Mouse (Mus musculus) frontal cortex, postnatal 25 days (tissue): ENCODE data around the gene Msl3.
A peak's percentile ranks its signal among the peaks of the same experiment; 100 is the strongest.
"Not testable (repeated sequence)": the region's sequence is repeated elsewhere in the genome, so short reads cannot be mapped to it uniquely, and the experiment has no call there.

ENCODE experiments used
- DNase-seq, 2 experiments: peaks; one replicate each; pipeline ENCODE4 v3.0.0; 2022; ENCODE audit warnings: low spot score in 2 of 2

Gene Msl3

GRCm38 (mm10) chrX:168673525-168674406 is at the start of gene Msl3:
Gene Msl3 (minus strand): TSS chrX:168673898.
- DNase-seq = peak; percentile 44 to 60

- DNase-seq = no peak
These were observed 44.3 kb upstream of the Msl3 start for GRCm38 (mm10) chrX:168717969-168718368.

GRCm38 (mm10) chrX:168674407-168674962 is 787 bp upstream of the Msl3 start:
- DNase-seq = peak in 1 of 2 experiments; percentile 5

- no peak for DNase-seq
These were observed 679 bp downstream of the Msl3 start for GRCm38 (mm10) chrX:168672913-168673524.

- DNase-seq = peak in 1 of 2 experiments; percentile 5
These were observed 1.3 kb downstream of the Msl3 start for GRCm38 (mm10) chrX:168672425-168672824.

- DNase-seq = no peak
These were observed 9.6 kb downstream of the Msl3 start for GRCm38 (mm10) chrX:168663982-168664689.

- no peak for DNase-seq
These were observed 13.5 kb downstream of the Msl3 start for GRCm38 (mm10) chrX:168660236-168660635.

GRCm38 (mm10) chrX:168659803-168660202 is 13.9 kb downstream of the Msl3 start:
- DNase-seq = not testable (repeated sequence)

GRCm38 (mm10) chrX:168659275-168659674 is 14.4 kb downstream of the Msl3 start:
- no peak for DNase-seq

- no peak for DNase-seq
These were observed 15.9 kb downstream of the Msl3 start for GRCm38 (mm10) chrX:168657795-168658194.

GRCm38 (mm10) chrX:168649336-168649735 is 24.4 kb downstream of the Msl3 start:
- DNase-seq = no peak

GRCm38 (mm10) chrX:168647746-168648145 is 26.0 kb downstream of the Msl3 start:
- no peak for DNase-seq

GRCm38 (mm10) chrX:168643451-168643850 is 30.2 kb downstream of the Msl3 start:
- no peak for DNase-seq

GRCm38 (mm10) chrX:168639556-168640356 is 33.9 kb downstream of the Msl3 start:
- DNase-seq = peak; percentile 9 to 28
